Mouse (Mus musculus) ovary, adult 2 months (tissue): ENCODE results near the gene Hal. TPM values are rescaled to one million over a fixed set of nuclear protein-coding genes. Genes with fewer than 3 reads are reported as not detected.

Experiments
- polyA plus RNA-seq: library from polyadenylated mRNA; depleted of rRNA; stranded (reverse); fragments of >200 nt; gene quantifications from 2 replicates; pipeline ENCODE4 v1.2.3, GENCODE M21; 2012; rRNA removed

Hal gene
- polyA plus RNA-seq = 0.10 and 0.81 TPM in 2 replicates

GRCm38 (mm10) chr10:93488066-93488827 lies at the start of gene Hal:
Hal (plus strand) TSS chr10:93488768.

DNA sequence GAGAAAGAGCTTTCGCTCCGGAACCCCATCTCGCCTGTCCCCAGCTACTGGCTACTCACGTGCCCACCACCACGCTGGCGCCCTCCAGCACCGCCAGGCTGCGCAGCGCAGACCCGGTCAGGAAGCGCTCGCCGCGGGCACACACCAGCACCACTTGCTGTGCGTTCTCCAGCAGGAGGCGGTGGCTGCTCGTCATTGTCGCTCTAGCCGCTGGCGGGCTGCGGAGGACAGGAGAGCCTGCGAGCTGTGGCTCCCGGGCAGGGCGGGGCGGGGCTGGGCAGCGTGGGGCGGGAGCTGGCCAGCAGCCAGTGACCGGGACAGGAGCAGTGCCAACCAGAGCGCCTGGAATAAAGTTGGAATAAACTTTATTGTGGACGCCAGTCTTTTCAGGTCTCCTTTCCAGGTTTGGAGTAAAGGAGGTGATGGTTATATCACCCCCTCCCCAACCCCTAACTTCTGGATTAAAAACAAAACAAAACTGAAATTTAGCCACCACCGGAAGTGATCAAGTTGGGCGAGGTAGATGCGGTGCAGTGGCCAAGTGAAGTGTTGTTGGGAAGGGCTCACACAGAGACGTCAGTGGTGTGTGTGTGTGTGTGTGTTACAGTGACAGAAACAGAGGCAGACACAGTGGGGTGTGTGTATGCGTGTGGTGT lies 51.3 kb downstream of the Hal start, which contains the start of gene Amdhd1:
Amdhd1 (minus strand) TSS at position 259 of the 656 bp plus-strand sequence.

GRCm38 (mm10) chr10:93540431-93541210 lies 52.1 kb downstream of the Hal start, which contains the start of gene Ccdc38:
Ccdc38 (plus strand) TSS chr10:93540632.

Other genes starting within 250 kb of the Hal start
- 43.3 and 54.0 TPM in 2 replicates for gene Elk3, start 177.6 kb upstream of the Hal start, polyA plus RNA-seq
- gene Lta4h, start 35.4 kb upstream of the Hal start, polyA plus RNA-seq = 79.2 and 159 TPM in 2 replicates
- 0.66 and 0.96 TPM in 2 replicates for gene Amdhd1, start 51.3 kb downstream of the Hal start, polyA plus RNA-seq
- gene Ccdc38, start 51.9 kb downstream of the Hal start, polyA plus RNA-seq = not detected in 2 replicates
- gene Snrpf, start 100.9 kb downstream of the Hal start, polyA plus RNA-seq = 148 TPM in 2 replicates
- 22.5 and 26.4 TPM in 2 replicates for gene Ntn4, start 151.9 kb downstream of the Hal start, polyA plus RNA-seq